Mouse (Mus musculus) thymus, adult 18-20 months (tissue): ENCODE data around the gene Ssx2ip.

Source experiments
- DNase-seq, 2 experiments: peaks; one replicate each; pipeline ENCODE4 v3.0.0; 2022; ENCODE audit warnings: mixed read lengths in 2 of 2

Ssx2ip gene

DNA sequence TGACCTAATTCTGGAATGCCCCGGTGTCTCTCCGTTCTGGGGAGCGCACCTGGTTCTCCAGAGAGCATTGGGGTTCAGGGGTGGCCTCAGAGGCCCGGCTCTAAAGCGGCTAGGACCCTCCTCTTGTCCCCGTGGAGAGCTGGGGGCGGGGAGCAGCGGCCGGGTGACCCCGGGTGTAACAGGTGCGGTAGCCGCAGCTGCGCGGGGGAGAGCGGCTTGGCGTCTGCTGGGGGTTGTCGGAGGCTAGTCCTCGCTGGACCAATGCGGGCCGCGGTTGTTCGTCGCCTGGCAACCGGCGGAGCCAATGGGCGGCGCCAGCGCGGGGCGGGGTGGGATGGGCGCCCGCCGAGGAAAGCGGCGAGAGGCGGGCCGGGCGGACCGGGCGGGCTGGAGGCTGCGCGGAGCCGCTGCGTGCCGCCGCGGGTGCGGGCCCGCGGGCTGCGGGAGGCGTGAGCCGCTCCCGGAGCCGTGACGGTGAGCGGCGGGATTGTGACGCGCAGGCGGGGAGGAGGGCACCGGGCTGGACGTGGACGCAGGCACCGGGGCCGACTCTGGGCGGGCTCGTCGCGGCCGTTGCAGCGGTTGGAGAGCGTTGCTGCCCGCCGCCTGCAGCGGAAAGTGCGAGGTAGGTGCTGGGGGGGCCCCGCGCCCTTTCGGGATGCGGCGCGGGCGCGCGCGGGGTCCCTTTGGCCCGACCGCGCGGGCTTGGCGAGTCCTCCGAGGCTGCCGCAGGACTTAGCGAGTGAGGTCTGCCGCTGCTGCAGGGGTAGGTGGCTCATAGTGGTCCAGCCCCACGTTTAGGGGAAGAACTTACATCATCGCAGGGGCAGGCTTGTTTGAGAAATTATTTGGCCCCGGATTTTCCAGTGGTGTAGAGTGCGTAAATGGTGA, at the start of gene Ssx2ip:
Gene Ssx2ip, plus strand, starts transcription at position 332 of the 891 bp plus-strand sequence.
- DNase-seq, result peak; percentile 86 to 90

DNA sequence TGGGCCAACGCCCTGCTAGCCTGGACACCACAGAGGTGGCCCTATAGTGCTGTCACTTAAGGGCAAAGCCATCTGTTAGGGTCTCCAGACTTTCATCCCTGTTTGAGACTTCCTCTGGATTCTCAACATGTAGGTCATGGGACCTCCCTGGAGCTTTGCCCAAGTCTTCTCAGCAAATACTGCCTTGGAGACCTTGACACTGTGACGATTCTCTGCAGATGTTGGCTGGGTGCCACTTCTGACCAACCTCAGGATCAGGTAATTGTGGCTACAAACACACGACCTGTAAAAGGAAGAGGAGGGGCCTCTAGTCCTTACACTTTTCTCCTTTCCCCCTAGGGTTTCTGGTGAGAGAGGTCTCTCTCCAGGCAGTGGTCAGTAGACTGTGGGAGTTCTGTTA, 49.3 kb upstream of the Ssx2ip start:
- no peak for DNase-seq

GRCm38 (mm10) chr3:146365471-146365870, 39.0 kb upstream of the Ssx2ip start:
- DNase-seq, result no peak

GRCm38 (mm10) chr3:146367058-146367457, 37.4 kb upstream of the Ssx2ip start:
- no peak for DNase-seq

DNA sequence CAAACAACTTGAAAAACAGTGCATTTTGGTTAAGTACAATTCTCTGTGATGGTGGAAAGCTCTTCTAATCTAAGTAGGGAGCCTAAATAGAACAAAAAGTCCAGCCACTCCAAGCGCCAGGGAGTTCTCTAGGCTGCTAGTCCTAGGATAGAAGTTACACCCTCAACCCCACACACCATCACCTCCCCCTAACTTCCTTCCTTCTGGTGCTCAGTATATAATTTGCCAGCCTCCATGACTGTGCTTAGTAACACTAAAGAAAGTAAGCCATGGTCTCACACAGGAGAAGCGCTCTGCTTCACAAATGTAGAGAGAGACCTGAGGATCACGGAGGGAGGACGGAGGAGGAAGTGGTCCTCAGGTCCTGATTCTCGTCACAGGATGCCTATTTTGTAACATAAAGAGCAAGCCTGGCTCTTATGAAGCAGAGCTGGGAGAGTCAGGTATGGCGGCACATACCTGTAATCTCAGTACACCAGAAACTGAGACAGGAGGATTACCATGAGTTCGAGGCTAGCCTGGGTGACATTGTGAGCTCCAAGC, 33.8 kb upstream of the Ssx2ip start:
- DNase-seq, result no peak

DNA sequence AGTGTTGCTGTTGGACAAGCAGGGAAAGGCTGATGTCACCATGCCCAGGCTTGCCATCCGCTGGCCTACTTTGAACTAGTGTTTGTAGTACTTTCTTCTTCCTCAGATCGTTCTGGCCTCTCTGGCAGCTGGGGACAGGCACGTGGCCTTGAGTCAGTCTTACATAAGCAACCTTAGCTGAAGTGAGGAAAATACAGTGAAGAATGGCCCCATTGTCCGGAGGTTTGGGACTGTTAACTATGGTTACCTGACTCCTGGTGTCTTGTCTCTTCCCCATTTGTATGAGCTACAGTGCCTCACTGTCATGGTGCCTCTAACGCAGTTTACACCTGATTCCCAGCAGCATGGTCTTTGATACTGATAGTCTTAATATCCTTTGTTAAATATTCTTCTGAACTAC, 33.2 kb upstream of the Ssx2ip start:
- DNase-seq, result no peak

DNA sequence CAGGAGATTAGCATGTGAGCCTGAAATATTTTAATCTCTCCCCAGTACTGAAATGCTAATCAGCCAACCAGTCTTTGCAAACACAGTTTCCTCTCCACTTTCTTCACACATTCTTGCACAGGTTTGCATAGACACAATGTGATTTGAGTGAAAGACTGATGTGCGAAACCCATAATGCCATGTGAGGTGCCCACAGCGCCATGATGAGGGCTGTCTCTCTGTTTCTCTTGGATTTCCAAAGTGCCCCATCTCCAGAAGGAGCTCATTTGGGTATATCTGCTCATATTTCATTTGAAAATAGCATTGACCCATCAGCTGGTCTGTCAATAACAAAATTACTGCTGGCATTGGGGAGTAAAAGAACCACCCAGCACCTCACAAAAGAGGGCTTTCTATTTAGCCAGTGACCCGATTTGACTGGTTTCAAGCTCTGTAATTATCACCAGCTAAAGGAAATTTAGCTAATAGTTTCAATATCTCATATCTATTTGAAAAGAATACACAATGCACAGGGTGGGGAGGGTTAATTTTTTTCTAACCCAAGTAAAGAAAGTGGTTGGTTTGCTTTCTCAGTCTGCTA, 29.8 kb upstream of the Ssx2ip start:
- DNase-seq, result no peak

- DNase-seq, result no peak
Measured at GRCm38 (mm10) chr3:146375224-146375657, 29.2 kb upstream of the Ssx2ip start.

GRCm38 (mm10) chr3:146376337-146377130, 27.9 kb upstream of the Ssx2ip start:
- no peak for DNase-seq

DNA sequence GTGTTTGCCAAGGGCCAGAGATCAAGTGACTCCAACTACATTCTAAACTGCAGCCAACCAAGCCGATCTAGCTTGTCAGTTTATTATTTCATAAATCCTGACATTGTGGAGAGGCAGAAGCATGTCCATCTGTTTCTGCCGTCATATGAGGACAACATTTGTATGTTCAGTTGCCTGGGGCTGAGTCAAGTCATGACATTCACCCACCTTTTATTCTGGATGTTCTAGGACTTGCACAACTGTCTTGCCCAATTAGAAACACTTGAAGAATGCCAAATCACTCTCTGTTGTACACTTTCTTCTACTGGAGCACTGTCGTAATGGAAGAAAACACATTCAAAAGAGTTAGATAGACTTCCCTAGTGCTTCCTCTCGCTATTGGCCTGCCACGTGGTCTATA, 27.2 kb upstream of the Ssx2ip start:
- DNase-seq, result no peak

- DNase-seq, result no peak
Measured at GRCm38 (mm10) chr3:146378753-146379152, 25.7 kb upstream of the Ssx2ip start.

GRCm38 (mm10) chr3:146379740-146380466, 24.5 kb upstream of the Ssx2ip start:
- no peak for DNase-seq

- no peak for DNase-seq
Measured at GRCm38 (mm10) chr3:146380874-146381273, 23.6 kb upstream of the Ssx2ip start.

DNA sequence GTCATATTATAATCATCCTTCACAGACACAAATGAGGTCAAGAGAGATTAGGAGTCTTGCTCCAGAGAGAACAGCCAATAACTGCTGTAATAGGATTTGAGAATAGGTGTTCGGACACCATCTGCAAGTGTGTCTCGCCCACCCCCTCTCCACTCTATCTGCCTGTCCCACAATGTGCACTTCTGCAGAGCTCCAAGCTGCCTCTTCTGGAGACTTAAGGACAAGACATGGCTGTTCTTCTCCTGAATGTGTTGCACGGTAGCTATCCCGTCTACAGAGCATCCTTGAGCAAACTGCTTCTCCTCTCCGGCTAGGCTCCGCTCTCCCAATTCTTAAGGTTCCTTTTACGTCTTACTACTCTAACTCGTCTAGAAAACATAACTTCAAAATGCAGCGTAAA, 23.0 kb upstream of the Ssx2ip start:
- no peak for DNase-seq

GRCm38 (mm10) chr3:146386800-146387199, 17.6 kb upstream of the Ssx2ip start:
- DNase-seq, result no peak

DNA sequence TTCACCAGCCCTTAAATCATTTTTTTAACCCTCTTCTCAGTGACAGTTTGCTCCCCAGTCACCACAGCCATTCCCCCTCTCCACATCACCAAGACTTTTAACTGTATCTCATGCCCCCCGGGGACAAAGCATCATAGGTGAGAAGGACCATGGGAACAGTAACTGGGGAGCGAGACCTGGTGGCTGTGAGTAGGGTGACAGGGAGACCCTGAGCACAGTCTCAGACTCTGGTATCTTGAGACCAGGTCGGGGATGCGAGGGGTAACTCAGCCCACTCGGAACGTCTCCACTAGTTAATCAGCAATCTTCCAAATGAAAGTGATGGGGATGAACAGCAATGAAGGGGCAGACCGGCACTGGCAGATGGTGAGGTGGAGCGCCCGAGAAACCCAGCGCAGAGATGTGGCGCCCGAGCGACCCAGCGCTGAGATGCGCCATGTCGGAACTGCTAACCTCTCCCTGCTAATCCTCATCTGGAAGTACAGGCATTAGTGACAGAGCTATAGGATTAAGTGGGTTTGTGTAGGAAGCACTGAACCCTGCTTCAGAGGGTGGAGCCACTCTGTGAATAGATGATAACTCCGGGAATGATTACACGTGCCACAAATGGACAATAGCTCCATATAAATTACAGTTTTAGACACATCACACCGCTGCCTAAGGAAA, 11.7 kb upstream of the Ssx2ip start:
- no peak for DNase-seq

GRCm38 (mm10) chr3:146393641-146394100, 10.8 kb upstream of the Ssx2ip start:
- DNase-seq, result no peak

GRCm38 (mm10) chr3:146396256-146396655, 8.2 kb upstream of the Ssx2ip start:
- DNase-seq, result no peak

- no peak for DNase-seq
Measured at GRCm38 (mm10) chr3:146396934-146397333, 7.5 kb upstream of the Ssx2ip start.

DNA sequence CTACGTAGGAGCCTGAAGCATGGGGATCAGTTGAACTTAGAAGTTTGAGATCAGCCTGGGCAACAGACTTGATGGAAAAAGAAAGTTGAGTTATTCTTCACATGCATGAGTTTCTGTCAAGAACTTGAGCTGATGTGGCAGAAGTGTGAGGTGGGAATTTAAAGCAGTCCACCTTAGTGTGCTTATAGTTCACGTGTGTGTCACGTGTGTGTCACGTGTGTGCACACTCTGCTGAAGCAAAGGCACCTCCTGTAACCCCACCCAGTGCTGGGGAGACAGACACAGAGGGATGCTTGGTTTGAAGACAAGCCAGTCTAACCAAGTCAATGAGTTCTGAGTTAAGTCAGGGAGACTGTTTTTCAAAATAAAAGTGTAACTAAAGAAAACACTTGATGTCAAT, 6.6 kb upstream of the Ssx2ip start:
- no peak for DNase-seq

DNA sequence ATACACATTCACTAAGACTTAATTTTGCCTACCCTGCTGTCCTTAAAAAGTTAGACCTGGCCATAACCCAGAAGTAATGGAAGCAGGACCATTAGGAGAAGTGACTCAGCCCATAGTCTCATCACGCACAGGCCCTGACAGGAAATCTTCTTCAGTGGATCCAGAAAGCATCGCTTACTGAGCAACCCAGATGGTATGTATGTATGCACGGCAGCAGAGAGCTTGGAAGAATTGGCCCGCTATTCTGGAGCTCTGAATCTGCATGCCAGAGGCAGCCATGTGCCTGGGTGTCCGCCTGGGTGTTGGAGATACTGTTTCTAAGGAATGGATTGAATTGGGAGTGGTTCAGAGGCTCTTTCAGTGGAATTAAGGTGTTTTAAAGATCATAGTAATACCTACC, 5.2 kb upstream of the Ssx2ip start:
- DNase-seq, result no peak

- no peak for DNase-seq
Measured at GRCm38 (mm10) chr3:146403770-146404169, 672 bp upstream of the Ssx2ip start.
